Mouse (Mus musculus) kidney, embryonic 15.5 days (tissue): Measurements from ENCODE around the gene Vegfc. TPM values are rescaled to one million over a fixed set of nuclear protein-coding genes. Genes with fewer than 3 reads are reported as not detected.

Source experiments
- ATAC-seq: fragments of 200-750 bp; cut with Nextera tagmentation; replicated peaks from 2 replicates; pipeline ENCODE4 v1.8.0; 2017; ENCODE audit warnings: moderate TSS enrichment; ENCODE audit not compliant: low FRiP score
- H3K27ac ChIP-seq: fragments of 300-500 bp; sonication (generic); 2 replicates; pipeline ENCODE4 v1.5.1; 2015; ENCODE audit warnings: mild to moderate bottlenecking, inconsistent platforms
- H3K27me3 ChIP-seq: fragments of 300-500 bp; sonication (generic); 2 replicates; pipeline ENCODE4 v1.6.1; 2015; ENCODE audit warnings: inconsistent platforms
- H3K36me3 ChIP-seq: fragments of 300-500 bp; sonication (generic); 2 replicates; pipeline ENCODE4 v1.6.1; 2015; ENCODE audit warnings: inconsistent platforms
- H3K4me1 ChIP-seq: fragments of 300-500 bp; sonication (generic); 2 replicates; pipeline ENCODE4 v1.6.1; 2015; ENCODE audit warnings: inconsistent platforms
- H3K4me2 ChIP-seq: fragments of 300-500 bp; sonication (generic); 2 replicates; pipeline ENCODE4 v1.6.1; 2015; ENCODE audit warnings: moderate library complexity, mild to moderate bottlenecking, inconsistent platforms
- H3K4me3 ChIP-seq: fragments of 300-500 bp; sonication (generic); replicated peaks from 2 replicates; pipeline ENCODE4 v1.5.1; 2015; ENCODE audit warnings: mild to moderate bottlenecking, inconsistent platforms
- H3K9ac ChIP-seq: fragments of 300-500 bp; sonication (generic); 2 replicates; pipeline ENCODE4 v1.6.1; 2015; ENCODE audit warnings: mild to moderate bottlenecking, inconsistent platforms
- H3K9me3 ChIP-seq: fragments of 300-500 bp; sonication (generic); replicated peaks from 2 replicates; pipeline ENCODE4 v1.6.1; 2016; ENCODE audit warnings: inconsistent platforms
- WGBS: fragments of 180-500 bp; shearing (Covaris S2); methylation state at CpG from one replicate; pipeline ENCODE4 v1.1.7; 2015; ENCODE audit warnings: mixed read lengths; 5-methylcytosine and 5-hydroxymethylcytosine counted together
- polyA plus RNA-seq: library from polyadenylated mRNA; unstranded; fragments of >200 nt; fragmentation: Nextera tagmentation; extraction: Ambion mirVana; gene quantifications from 2 replicates; pipeline ENCODE4 v1.2.1, GENCODE M21; 2015

Vegfc gene
- polyA plus RNA-seq, 1 experiment from 2014 or later = 6.3 TPM

GRCm38 (mm10) chr8:54089204-54089603 is 11.8 kb downstream of the Vegfc start:
- H3K4me2 ChIP-seq = no peak overlapping the region
- no peaks in the 10 kb centered on the region for H3K4me1 ChIP-seq
- H3K27me3 ChIP-seq = no peaks in the 10 kb centered on the region
- ATAC-seq = no peak
- H3K27ac ChIP-seq = no peak overlapping the region
- H3K4me3 ChIP-seq = no peak overlapping the region
- WGBS = 39% methylated on average over 4 of the region's 4 CpGs
- no peaks in the 10 kb centered on the region for H3K36me3 ChIP-seq
- no peak overlapping the region for H3K9ac ChIP-seq
- no peaks in the 10 kb centered on the region for H3K9me3 ChIP-seq

DNA sequence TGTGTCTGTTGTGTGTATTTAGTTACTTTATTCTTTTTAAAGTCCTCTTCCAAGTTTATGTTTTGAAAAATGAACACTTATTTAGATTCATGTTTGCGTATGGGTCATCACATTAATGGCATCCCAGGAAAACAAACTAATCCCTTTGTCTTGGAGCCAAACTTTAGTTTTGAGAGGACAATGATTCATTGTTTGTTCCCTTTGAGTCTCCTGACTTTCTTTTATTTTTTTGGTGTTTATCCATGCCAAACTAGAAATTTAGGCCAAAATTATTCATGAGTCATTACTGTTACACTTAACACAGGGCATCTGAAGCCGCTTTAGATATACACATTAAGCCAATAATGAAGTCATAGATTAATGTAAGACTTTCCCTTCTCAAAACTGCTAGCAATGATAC is 12.5 kb downstream of the Vegfc start:
- WGBS = 88% methylated on average over 2 of the region's 2 CpGs
- no peak overlapping the region for H3K9ac ChIP-seq
- no peaks in the 10 kb centered on the region for H3K36me3 ChIP-seq
- no peak overlapping the region for H3K4me2 ChIP-seq
- H3K4me1 ChIP-seq = no peaks in the 10 kb centered on the region
- H3K9me3 ChIP-seq = no peaks in the 10 kb centered on the region
- H3K4me3 ChIP-seq = no peak overlapping the region
- H3K27me3 ChIP-seq = no peaks in the 10 kb centered on the region
- no peak overlapping the region for H3K27ac ChIP-seq
- no peak for ATAC-seq

DNA sequence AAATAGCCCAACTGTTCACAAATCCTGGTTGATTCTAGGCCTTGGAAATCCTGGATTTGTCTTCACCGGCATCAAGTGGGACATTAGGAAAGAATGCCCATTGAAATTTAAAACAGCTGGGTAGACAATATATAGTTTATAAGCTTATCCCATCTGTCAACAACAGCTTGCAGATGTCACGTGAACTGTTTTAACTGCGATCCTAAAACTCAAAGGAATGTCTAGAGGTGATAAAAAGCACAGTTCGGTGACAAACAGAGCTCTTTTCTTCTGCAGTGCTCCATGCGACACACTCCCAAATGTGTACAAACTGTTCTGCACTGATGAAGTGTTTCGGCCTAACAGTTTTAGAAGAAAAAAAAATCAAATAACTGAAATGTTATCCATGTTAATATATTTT is 22.7 kb downstream of the Vegfc start:
- H3K9ac ChIP-seq = no peak overlapping the region
- no peak overlapping the region for H3K4me2 ChIP-seq
- H3K36me3 ChIP-seq = no peaks in the 10 kb centered on the region
- H3K4me3 ChIP-seq = no peak overlapping the region
- WGBS = 35% methylated on average over 6 of the region's 6 CpGs
- no peaks in the 10 kb centered on the region for H3K9me3 ChIP-seq
- no peak for ATAC-seq
- no peaks in the 10 kb centered on the region for H3K4me1 ChIP-seq
- H3K27me3 ChIP-seq = no peaks in the 10 kb centered on the region
- no peak overlapping the region for H3K27ac ChIP-seq

GRCm38 (mm10) chr8:54114581-54114980 is 37.2 kb downstream of the Vegfc start:
- no peak overlapping the region for H3K9ac ChIP-seq
- H3K9me3 ChIP-seq = no peaks in the 10 kb centered on the region
- ATAC-seq = no peak
- no peak overlapping the region for H3K27ac ChIP-seq
- no peaks in the 10 kb centered on the region for H3K27me3 ChIP-seq
- no peaks in the 10 kb centered on the region for H3K4me1 ChIP-seq
- H3K4me3 ChIP-seq = no peak overlapping the region
- H3K36me3 ChIP-seq = no peaks in the 10 kb centered on the region
- WGBS = 42% methylated on average over 3 of the region's 3 CpGs
- no peak overlapping the region for H3K4me2 ChIP-seq

- no peak overlapping the region for H3K4me3 ChIP-seq
- 79% methylated on average over 7 of the region's 7 CpGs for WGBS
- ATAC-seq = no peak
- H3K9ac ChIP-seq = no peak overlapping the region
- H3K27ac ChIP-seq = no peak overlapping the region
- H3K4me1 ChIP-seq = no peaks in the 10 kb centered on the region
- H3K9me3 ChIP-seq = no peaks in the 10 kb centered on the region
- H3K4me2 ChIP-seq = no peak overlapping the region
- H3K36me3 ChIP-seq = no peaks in the 10 kb centered on the region
- no peaks in the 10 kb centered on the region for H3K27me3 ChIP-seq
These were observed 42.7 kb downstream of the Vegfc start for GRCm38 (mm10) chr8:54120115-54120514.

DNA sequence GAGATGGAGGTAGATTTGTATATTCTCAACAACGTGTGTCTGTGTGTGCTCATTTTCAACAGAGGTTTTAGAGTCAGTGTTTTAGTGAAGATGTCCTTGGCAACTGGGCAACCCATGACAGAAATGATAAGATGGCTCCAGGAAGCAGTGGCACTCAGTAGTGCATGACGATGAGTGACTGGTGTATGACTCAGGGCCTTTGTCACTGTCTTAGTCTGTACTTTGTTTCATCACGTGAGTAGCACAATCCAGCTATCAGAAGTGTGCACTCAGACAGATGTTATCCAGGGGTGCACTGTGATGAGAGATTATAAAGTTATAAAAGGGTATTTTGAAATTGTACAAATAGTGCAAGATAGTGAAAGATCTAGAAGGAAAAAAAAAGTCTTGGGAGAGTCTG is 44.5 kb downstream of the Vegfc start:
- Histone ChIP-seq H3K4me2 (no peak overlapping the region), H3K9me3 (no peaks in the 10 kb centered on the region), H3K36me3 (no peaks in the 10 kb centered on the region), H3K4me3 (no peak overlapping the region), H3K4me1 (no peaks in the 10 kb centered on the region), H3K27ac (no peak overlapping the region), H3K27me3 (no peaks in the 10 kb centered on the region), H3K9ac (no peak overlapping the region)
- WGBS = 70% methylated on average over 3 of the region's 3 CpGs
- no peak for ATAC-seq

GRCm38 (mm10) chr8:54122345-54122744 is 44.9 kb downstream of the Vegfc start:
- Histone ChIP-seq H3K4me3 (no peak overlapping the region), H3K4me2 (no peak overlapping the region), H3K9ac (no peak overlapping the region), H3K27me3 (no peaks in the 10 kb centered on the region), H3K27ac (no peak overlapping the region), H3K36me3 (no peaks in the 10 kb centered on the region), H3K9me3 (no peaks in the 10 kb centered on the region), H3K4me1 (no peaks in the 10 kb centered on the region)
- no peak for ATAC-seq
- 71% methylated on average over 1 of the region's 1 CpGs for WGBS

DNA sequence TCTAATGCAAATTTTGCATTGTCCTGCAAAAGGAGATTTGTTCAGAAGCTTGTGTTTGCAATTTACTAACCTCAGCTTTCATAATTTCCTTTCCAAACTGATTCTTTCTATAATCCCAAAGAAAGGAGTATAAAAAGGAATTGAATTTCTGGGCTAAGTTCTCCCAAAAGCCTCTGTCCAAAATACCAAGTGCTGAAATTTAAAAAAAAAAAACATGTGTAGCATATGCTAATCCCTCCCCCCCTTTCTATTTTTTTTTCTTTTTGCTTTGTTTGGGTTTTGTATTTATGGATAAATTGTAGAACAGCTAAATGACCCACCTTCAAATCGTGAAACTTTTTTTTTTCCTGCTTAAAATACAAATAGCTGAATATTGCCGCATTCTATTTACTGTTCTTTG is 53.2 kb downstream of the Vegfc start:
- no peak overlapping the region for H3K4me2 ChIP-seq
- no peak overlapping the region for H3K4me3 ChIP-seq
- 96% methylated on average over 2 of the region's 2 CpGs for WGBS
- no peaks in the 10 kb centered on the region for H3K36me3 ChIP-seq
- no peaks in the 10 kb centered on the region for H3K9me3 ChIP-seq
- H3K27ac ChIP-seq = no peak overlapping the region
- H3K4me1 ChIP-seq = no peaks in the 10 kb centered on the region
- H3K9ac ChIP-seq = no peak overlapping the region
- ATAC-seq = no peak
- H3K27me3 ChIP-seq = no peaks in the 10 kb centered on the region

- H3K36me3 ChIP-seq = no peaks in the 10 kb centered on the region
- H3K4me2 ChIP-seq = no peak overlapping the region
- no peaks in the 10 kb centered on the region for H3K9me3 ChIP-seq
- H3K9ac ChIP-seq = no peak overlapping the region
- 64% methylated on average over 4 of the region's 4 CpGs for WGBS
- H3K4me1 ChIP-seq = no peaks in the 10 kb centered on the region
- no peak overlapping the region for H3K4me3 ChIP-seq
- H3K27me3 ChIP-seq = no peaks in the 10 kb centered on the region
- no peak overlapping the region for H3K27ac ChIP-seq
- ATAC-seq = no peak
These were observed 75.8 kb downstream of the Vegfc start for GRCm38 (mm10) chr8:54153240-54153639.

DNA sequence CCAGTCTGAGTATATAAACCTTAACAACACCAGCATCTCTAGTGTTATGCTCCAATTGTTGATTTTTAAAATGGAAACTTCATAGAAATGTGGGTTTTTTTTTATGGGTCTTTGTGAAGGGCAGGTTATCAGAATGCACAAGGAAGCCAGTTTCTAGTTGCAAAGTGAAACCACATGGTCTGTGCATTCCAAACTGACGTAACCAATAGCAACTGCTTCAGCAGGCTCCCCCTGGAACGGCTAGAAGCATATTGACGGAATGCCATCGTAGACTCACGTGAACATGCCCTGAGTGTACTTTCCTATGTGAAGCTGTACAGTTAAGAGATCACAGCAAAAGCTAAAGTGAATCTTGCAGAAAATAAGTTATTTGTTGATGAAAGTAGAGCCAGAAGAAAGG is 86.1 kb downstream of the Vegfc start:
- Histone ChIP-seq H3K9me3 (no peaks in the 10 kb centered on the region), H3K27me3 (no peaks in the 10 kb centered on the region), H3K27ac (no peak overlapping the region), H3K36me3 (no peaks in the 10 kb centered on the region), H3K4me1 (no peaks in the 10 kb centered on the region), H3K4me3 (no peak overlapping the region), H3K9ac (no peak overlapping the region), H3K4me2 (peak overlapping the region; percentile 8; the same call in 1 of the 2 replicates)
- 41% methylated on average over 5 of the region's 5 CpGs for WGBS
- no peak; the same call in 1 of the 2 replicates for ATAC-seq

DNA sequence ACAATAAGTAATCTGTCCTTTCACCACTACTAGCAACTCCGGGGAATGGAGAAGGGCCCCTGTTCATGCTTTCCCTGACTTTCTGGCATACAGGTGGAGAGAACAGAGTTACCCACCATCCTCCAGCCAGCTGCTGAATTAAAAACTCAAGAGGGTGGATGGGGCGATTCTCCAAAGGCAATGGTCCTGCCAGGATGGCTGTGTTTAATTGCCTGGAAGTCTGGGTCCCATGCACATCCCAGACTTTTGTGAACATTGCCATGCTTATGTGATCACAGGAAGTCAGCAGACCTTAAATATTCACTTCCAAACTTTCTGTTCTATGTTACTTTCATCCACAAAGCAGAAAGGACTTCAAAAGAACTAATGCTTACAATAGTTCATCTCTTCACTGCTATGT is 107.9 kb downstream of the Vegfc start:
- Histone ChIP-seq H3K27ac (0 out of 2 replicates have a peak overlapping the region, but pooled peaks have one; percentile 4), H3K4me2 (no peak overlapping the region), H3K27me3 (no peaks in the 10 kb centered on the region), H3K36me3 (0 out of 2 replicates have a peak, but pooled peaks cover 16% of the 10 kb centered on the region), H3K9me3 (no peaks in the 10 kb centered on the region), H3K4me3 (no peak overlapping the region), H3K4me1 (0 out of 2 replicates have a peak, but pooled peaks cover 3% of the 10 kb centered on the region), H3K9ac (no peak overlapping the region)
- peak; percentile 61 for ATAC-seq
- WGBS = 56% methylated on average over 2 of the region's 2 CpGs

GRCm38 (mm10) chr8:54185927-54186326 is 108.5 kb downstream of the Vegfc start:
- H3K9ac ChIP-seq = no peak overlapping the region
- H3K27me3 ChIP-seq = no peaks in the 10 kb centered on the region
- ATAC-seq = peak; percentile 86
- no peak overlapping the region for H3K4me2 ChIP-seq
- H3K4me3 ChIP-seq = no peak overlapping the region
- WGBS = 83% methylated on average over 6 of the region's 6 CpGs
- 0 out of 2 replicates have a peak, but pooled peaks cover 3% of the 10 kb centered on the region for H3K4me1 ChIP-seq
- 0 out of 2 replicates have a peak, but pooled peaks cover 15% of the 10 kb centered on the region for H3K36me3 ChIP-seq
- H3K27ac ChIP-seq = no peak overlapping the region
- no peaks in the 10 kb centered on the region for H3K9me3 ChIP-seq

DNA sequence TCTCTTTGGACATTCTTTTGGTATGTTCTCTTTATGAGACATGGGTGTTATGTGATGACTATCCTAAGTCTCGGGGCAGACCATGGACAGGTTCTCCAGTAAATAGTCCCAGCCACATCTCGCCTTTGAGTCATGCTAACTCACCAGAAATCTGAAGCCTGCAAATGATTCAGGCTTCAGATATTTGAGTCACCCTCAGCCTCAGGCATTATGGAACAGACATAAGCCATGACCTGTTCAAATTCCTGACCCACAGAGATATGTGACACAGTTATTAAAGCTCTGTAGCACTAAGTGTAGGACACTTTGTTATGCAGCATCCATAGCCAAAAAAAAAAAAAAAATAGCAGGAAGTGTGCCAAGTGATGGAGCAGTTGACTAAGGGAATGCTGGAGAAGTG is 138.8 kb downstream of the Vegfc start:
- Histone ChIP-seq H3K9ac (no peak overlapping the region), H3K36me3 (no peaks in the 10 kb centered on the region), H3K4me3 (no peak overlapping the region), H3K27me3 (no peaks in the 10 kb centered on the region), H3K27ac (no peak overlapping the region), H3K4me1 (no peaks in the 10 kb centered on the region), H3K9me3 (no peaks in the 10 kb centered on the region), H3K4me2 (no peak overlapping the region)
- no peak for ATAC-seq
- whole genome bisulfite sequencing = 88% methylated on average over 2 of the region's 2 CpGs
